Mouse (Mus musculus) CH12.LX (cell line): Measurements from ENCODE around the gene Igdcc4. TPM values are rescaled to one million over a fixed set of nuclear protein-coding genes. Genes with fewer than 3 reads are reported as not detected.
A peak's percentile ranks its signal among the peaks of the same experiment; 100 is the strongest.

Experiments
- DNase-seq: peaks from one replicate; pipeline ENCODE4 v3.0.0-alpha.2; 2013; ENCODE audit errors: extremely low read depth
- H3K27ac ChIP-seq: 2 replicates; pipeline ENCODE4 v1.5.1; 2012; ENCODE audit warnings: low read depth, mild to moderate bottlenecking, control low read depth, moderate library complexity; ENCODE audit not compliant: insufficient read depth
- H3K27me3 ChIP-seq: replicated peaks from 2 replicates; pipeline ENCODE3; 2012; ENCODE audit warnings: inconsistent platforms
- H3K36me3 ChIP-seq, 2 experiments: replicated peaks in 1 of 2; 2 replicates each; pipeline versions ENCODE3 to v1.6.1; 2012; ENCODE audit warnings: inconsistent platforms in 1 of 2, low read length in 1 of 2, mild to moderate bottlenecking in 1 of 2, mixed read lengths in 1 of 2, moderate library complexity in 1 of 2; ENCODE audit not compliant: control insufficient read depth in 1 of 2, insufficient read depth in 1 of 2
- H3K4me1 ChIP-seq, 2 experiments: 2 replicates each; pipeline ENCODE4 v1.6.1; 2012; ENCODE audit warnings: inconsistent platforms in 1 of 2, moderate library complexity in 1 of 2; ENCODE audit not compliant: insufficient read depth in 2 of 2, control insufficient read depth in 1 of 2
- H3K4me2 ChIP-seq: 2 replicates; pipeline ENCODE4 v1.6.1; 2012; ENCODE audit warnings: low read depth, mild to moderate bottlenecking, control low read depth; ENCODE audit not compliant: poor library complexity, insufficient read depth, severe bottlenecking
- H3K4me3 ChIP-seq, 3 experiments: fragments of 150-350 bp in 1 of 3; sonication (generic) in 1 of 3; replicated peaks in 1 of 3; 2 replicates each; pipeline versions ENCODE3 to v1.5.1; 2011 to 2012; ENCODE audit warnings: low read depth in 2 of 3, low read length in 2 of 3, mild to moderate bottlenecking in 2 of 3, moderate library complexity in 2 of 3, control low read depth in 1 of 3, improper control_type of control experiment in 1 of 3, inconsistent platforms in 1 of 3, mixed read lengths in 1 of 3; ENCODE audit not compliant: poor library complexity in 1 of 3
- H3K79me2 ChIP-seq: replicated peaks from 2 replicates; pipeline ENCODE4 v1.6.1; 2012; ENCODE audit warnings: mild to moderate bottlenecking, moderate library complexity; ENCODE audit not compliant: control insufficient read depth, poor library complexity, insufficient read depth, severe bottlenecking; ENCODE audit errors: extremely low read depth
- H3K9ac ChIP-seq: 2 replicates; pipeline ENCODE4 v1.6.1; 2012; ENCODE audit warnings: low read depth, mild to moderate bottlenecking, control low read depth, moderate library complexity; ENCODE audit not compliant: insufficient read depth
- H3K9me3 ChIP-seq: replicated peaks from 2 replicates; pipeline ENCODE3; 2012; ENCODE audit warnings: low read length, inconsistent platforms, mixed read lengths
- CHD1 ChIP-seq: IDR thresholded peaks from 2 replicates; pipeline ENCODE4 v1.6.1; 2012; ENCODE audit warnings: low read depth, low read length, improper control_type of control experiment, inconsistent platforms
- CHD2 ChIP-seq: IDR thresholded peaks from 2 replicates; pipeline ENCODE4 v1.6.1; 2011; ENCODE audit warnings: low read length, improper control_type of control experiment
- CTCF ChIP-seq, 2 experiments: IDR thresholded peaks in 1 of 2; conservative IDR thresholded peaks in 1 of 2; 2 replicates each; pipeline ENCODE4 v1.5.1; 2011 to 2012; ENCODE audit warnings: low read depth in 2 of 2, low read length in 2 of 2, improper control_type of control experiment in 1 of 2, inconsistent platforms in 1 of 2, mild to moderate bottlenecking in 1 of 2, moderate library complexity in 1 of 2
- ELF1 ChIP-seq: IDR thresholded peaks from 2 replicates; pipeline ENCODE4 v1.6.1; 2014; ENCODE audit warnings: low read depth, mild to moderate bottlenecking, inconsistent platforms, low read length, improper control_type of control experiment
- ETS1 ChIP-seq: conservative IDR thresholded peaks from 2 replicates; pipeline ENCODE4 v1.6.1; 2012; ENCODE audit warnings: low read depth, mild to moderate bottlenecking, inconsistent platforms, low read length, improper control_type of control experiment, moderate library complexity
- GABPA ChIP-seq: IDR thresholded peaks from 2 replicates; pipeline ENCODE4 v1.6.1; 2012; ENCODE audit warnings: low read depth, low read length, improper control_type of control experiment, inconsistent platforms; ENCODE audit not compliant: insufficient replicate concordance
- JUN ChIP-seq: IDR thresholded peaks from 2 replicates; pipeline ENCODE4 v1.6.1; 2011; ENCODE audit warnings: low read depth, mild to moderate bottlenecking, low read length, improper control_type of control experiment, moderate library complexity; ENCODE audit not compliant: insufficient read depth
- JUND ChIP-seq: conservative IDR thresholded peaks from 2 replicates; pipeline ENCODE4 v1.6.1; 2011; ENCODE audit warnings: low read depth, low read length, improper control_type of control experiment
- MAFK ChIP-seq: IDR thresholded peaks from 2 replicates; pipeline ENCODE4 v1.6.1; 2011; ENCODE audit warnings: low read length, improper control_type of control experiment; ENCODE audit not compliant: insufficient replicate concordance
- MAX ChIP-seq: IDR thresholded peaks from 2 replicates; pipeline ENCODE4 v1.6.1; 2011; ENCODE audit warnings: low read length, improper control_type of control experiment
- MEF2A ChIP-seq: IDR thresholded peaks from 2 replicates; pipeline ENCODE4 v1.6.1; 2014; ENCODE audit warnings: low read depth, mild to moderate bottlenecking, inconsistent platforms, low read length, improper control_type of control experiment, borderline replicate concordance
- MXI1 ChIP-seq: IDR thresholded peaks from 2 replicates; pipeline ENCODE4 v1.6.1; 2011; ENCODE audit warnings: mild to moderate bottlenecking, low read depth, low read length, improper control_type of control experiment
- MYC ChIP-seq: IDR thresholded peaks from 2 replicates; pipeline ENCODE4 v1.6.1; 2011; ENCODE audit warnings: low read depth, mild to moderate bottlenecking, improper control_type of control experiment, low read length
- PAX5 ChIP-seq: IDR thresholded peaks from 2 replicates; pipeline ENCODE4 v1.6.1; 2012; ENCODE audit warnings: low read length, inconsistent platforms, mixed read lengths
- POLR2A ChIP-seq: IDR thresholded peaks from 2 replicates; pipeline ENCODE4 v1.6.1; 2011; ENCODE audit warnings: low read depth, mild to moderate bottlenecking, improper control_type of control experiment, low read length
- RAD21 ChIP-seq: IDR thresholded peaks from 2 replicates; pipeline ENCODE4 v1.6.1; 2011; ENCODE audit warnings: low read depth, mild to moderate bottlenecking, low read length, improper control_type of control experiment, moderate library complexity
- RCOR1 ChIP-seq: conservative IDR thresholded peaks from 2 replicates; pipeline ENCODE4 v1.6.1; 2012; ENCODE audit warnings: low read depth, mild to moderate bottlenecking, inconsistent platforms, low read length, improper control_type of control experiment
- SIN3A ChIP-seq: IDR thresholded peaks from 2 replicates; pipeline ENCODE4 v1.6.1; 2012; ENCODE audit warnings: low read length, improper control_type of control experiment, inconsistent platforms
- SMC3 ChIP-seq: IDR thresholded peaks from 2 replicates; pipeline ENCODE4 v1.6.1; 2011; ENCODE audit warnings: low read depth, low read length, improper control_type of control experiment
- TCF12 ChIP-seq: IDR thresholded peaks from 2 replicates; pipeline ENCODE4 v1.6.1; 2014; ENCODE audit warnings: low read depth, mild to moderate bottlenecking, inconsistent platforms, low read length, improper control_type of control experiment
- USF1 ChIP-seq: IDR thresholded peaks from 2 replicates; pipeline ENCODE4 v1.6.1; 2014; ENCODE audit warnings: low read depth, mild to moderate bottlenecking, inconsistent platforms, low read length, improper control_type of control experiment
- USF2 ChIP-seq: conservative IDR thresholded peaks from 2 replicates; pipeline ENCODE4 v1.6.1; 2011; ENCODE audit warnings: low read depth, low read length, improper control_type of control experiment
- ZC3H11A ChIP-seq: IDR thresholded peaks from 2 replicates; pipeline ENCODE4 v1.6.1; 2012; ENCODE audit warnings: low read depth, mild to moderate bottlenecking, inconsistent platforms, low read length, improper control_type of control experiment
- ZKSCAN1 ChIP-seq: IDR thresholded peaks from 2 replicates; pipeline ENCODE4 v1.6.1; 2012; ENCODE audit warnings: low read depth, inconsistent platforms, low read length, improper control_type of control experiment, borderline replicate concordance
- ZMIZ1 ChIP-seq: IDR thresholded peaks from 2 replicates; pipeline ENCODE4 v1.6.1; 2012; ENCODE audit warnings: low read depth, mild to moderate bottlenecking, inconsistent platforms, low read length, improper control_type of control experiment
- ZNF384 ChIP-seq: IDR thresholded peaks from 2 replicates; pipeline ENCODE4 v1.6.1; 2012; ENCODE audit warnings: low read depth, low read length, improper control_type of control experiment, inconsistent platforms
- dilution Hi-C: fragments of 300-500 bp; cut with MboI; formaldehyde crosslinking; loops from 2 replicates; pipeline ENCODE4 v1.14.3; 2020; ENCODE audit warnings: low sequenced_read_pairs; ENCODE audit not compliant: extremely low pct_unique_long_range_greater_than_20kb, extremely low pct_ligation_motif_present
- in situ Hi-C: fragments of 300-500 bp; cut with MboI; formaldehyde crosslinking; loops from 3 replicates; pipeline ENCODE4 v1.14.3; 2019; ENCODE audit warnings: low sequenced_read_pairs, low pct_ligation_motif_present, low pct_unique_long_range_greater_than_20kb, mixed read lengths
- polyA plus RNA-seq: library from polyadenylated mRNA; unstranded; fragments of >175 nt; gene quantifications from 2 replicates; pipeline ENCODE4 v1.2.1, GENCODE M21; 2012; ENCODE audit warnings: low read depth; ENCODE audit not compliant: insufficient read length
- total RNA-seq, 2 experiments: library from RNA; depleted of rRNA; stranded (reverse); fragments of 300-350 nt in 1 of 2; fragments of >200 nt in 1 of 2; gene quantifications; 2 replicates each; pipeline ENCODE4 v1.2.3; 2012 to 2014

The Igdcc4 gene
- total and polyA plus RNA-seq, 3 experiments, result 0.13 to 0.23 TPM; not detected in 1

- H3K79me2 ChIP-seq, result no peaks in the 10 kb centered on the region
- no peak overlapping the region for H3K4me3 ChIP-seq
- H3K9me3 ChIP-seq, result no peaks in the 10 kb centered on the region
- no peaks in the 10 kb centered on the region for H3K27me3 ChIP-seq
- peaks cover 8 to 25% of the 10 kb centered on the region in 2 experiments for H3K36me3 ChIP-seq
- in situ Hi-C loops (no loop called here), dilution Hi-C loops (no loop called here)
- peaks cover 14 to 45% of the 10 kb centered on the region in 2 experiments for H3K4me1 ChIP-seq
- no peak overlapping the region for H3K4me2 ChIP-seq
- H3K27ac ChIP-seq, result no peak overlapping the region
- peak; percentile 41 for TF ChIP-seq POLR2A
- no peak for TF ChIP-seq ZKSCAN1
- peak; percentile 33; the same call in 1 of the 2 replicates for TF ChIP-seq MAX
- peak; percentile 71; the same call in 1 of the 2 replicates for TF ChIP-seq MYC
- 0 out of 2 replicates have a peak, but pooled peaks have one; percentile 25 for TF ChIP-seq ETS1
- no peak overlapping the region for H3K9ac ChIP-seq
- peak; percentile 69 for DNase-seq
Measured at GRCm38 (mm10) chr9:65087490-65087889, 13.8 kb upstream of the Igdcc4 start.

GRCm38 (mm10) chr9:65094237-65094636, 7.0 kb upstream of the Igdcc4 start:
- Histone ChIP-seq H3K36me3 (no peaks in the 10 kb centered on the region), H3K4me1 (no peaks in the 10 kb centered on the region), H3K4me3 (no peak overlapping the region), H3K27ac (no peak overlapping the region), H3K9ac (no peak overlapping the region), H3K79me2 (no peaks in the 10 kb centered on the region), H3K9me3 (no peaks in the 10 kb centered on the region), H3K4me2 (no peak overlapping the region), H3K27me3 (no peaks in the 10 kb centered on the region)
- in situ Hi-C loops, result no loop called here
- DNase-seq, result no peak
- dilution Hi-C loops, result no loop called here
- TF ChIP-seq POLR2A, result no peak
- TF ChIP-seq MAFK, result no peak
- no peak for TF ChIP-seq PAX5
- no peak for TF ChIP-seq MXI1
- no peak for TF ChIP-seq ELF1

- TF ChIP-seq SIN3A (no peak), JUN (no peak), USF1 (no peak), CHD2 (no peak), ZNF384 (no peak), GABPA (no peak), JUND (no peak), CTCF (conservative IDR thresholded peaks at IDR 0.05 in 1 of 2, IDR thresholded peaks at IDR 0.05 in 1 of 2; ENCODE audit: low read depth in 2 of 2, low read length in 2 of 2) (no peak), ZC3H11A (no peak), MYC (no peak), PAX5 (no peak), SMC3 (no peak), RCOR1 (no peak), ZMIZ1 (no peak), TCF12 (no peak), MEF2A (no peak), USF2 (no peak), RAD21 (no peak), ELF1 (no peak), CHD1 (no peak)
- Histone ChIP-seq H3K9me3 (peaks cover 18% of the 10 kb centered on the region), H3K4me2 (no peak overlapping the region), H3K4me3 (no peak overlapping the region), H3K27me3 (no peaks in the 10 kb centered on the region), H3K36me3 (no peaks in the 10 kb centered on the region), H3K4me1 (no peaks in the 10 kb centered on the region), H3K79me2 (no peaks in the 10 kb centered on the region), H3K9ac (no peak overlapping the region), H3K27ac (no peak overlapping the region)
- in situ Hi-C loops, result no loop called here
- DNase-seq, result no peak
- dilution Hi-C loops, result no loop called here
Measured at GRCm38 (mm10) chr9:65101686-65102376, 545 bp downstream of the Igdcc4 start.
